Mouse (Mus musculus) left cerebral cortex, adult 9 months (tissue): ENCODE measurements around the gene Cir1.

Experiments used
- DNase-seq, 2 experiments: peaks; one replicate each; pipeline ENCODE4 v3.0.0; 2022; ENCODE audit warnings: low spot score in 2 of 2

Gene Cir1

DNA sequence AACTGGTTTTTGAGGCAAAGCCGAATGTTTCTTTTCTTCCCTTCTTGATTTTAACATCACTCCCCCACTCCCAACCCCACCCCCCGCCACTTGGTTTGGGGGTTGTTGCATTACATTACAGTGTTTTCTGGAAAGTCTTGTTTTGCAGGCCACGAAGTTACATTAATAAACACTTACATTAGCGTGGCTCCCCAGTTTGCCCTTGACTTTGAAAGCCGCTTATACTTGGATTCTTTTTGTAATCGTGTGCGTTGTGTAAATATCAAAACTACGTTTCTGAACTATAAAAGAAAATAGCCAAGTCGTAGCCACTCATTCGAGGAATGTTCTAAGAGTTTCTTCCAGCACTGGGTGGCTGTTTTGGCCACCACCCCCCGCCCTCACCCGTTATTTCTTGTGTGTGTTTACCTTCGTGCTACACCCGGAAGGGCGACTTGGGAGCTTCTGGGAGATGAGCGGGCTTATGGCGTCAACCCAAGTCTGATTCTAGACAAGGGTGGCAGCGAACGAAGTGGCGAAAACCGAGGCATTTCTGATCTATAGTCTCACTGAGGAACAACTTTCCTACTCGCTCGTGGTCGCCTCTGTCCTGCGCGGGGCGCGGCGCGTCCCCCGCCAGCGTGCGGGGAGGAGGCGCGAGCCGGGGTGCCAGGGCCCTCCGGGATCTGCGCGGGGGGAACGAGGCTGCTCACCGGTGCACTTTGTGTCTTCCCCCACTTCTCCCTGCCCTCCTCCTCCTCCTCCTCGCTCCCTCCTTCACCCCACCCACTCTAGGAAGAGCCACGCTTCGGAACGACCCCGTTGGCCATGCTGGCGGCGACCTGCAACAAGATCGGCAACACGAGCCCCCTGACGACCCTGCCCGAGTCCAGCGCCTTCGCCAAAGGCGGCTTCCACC, 39.9 kb downstream of the Cir1 start:
- no peak for DNase-seq

DNA sequence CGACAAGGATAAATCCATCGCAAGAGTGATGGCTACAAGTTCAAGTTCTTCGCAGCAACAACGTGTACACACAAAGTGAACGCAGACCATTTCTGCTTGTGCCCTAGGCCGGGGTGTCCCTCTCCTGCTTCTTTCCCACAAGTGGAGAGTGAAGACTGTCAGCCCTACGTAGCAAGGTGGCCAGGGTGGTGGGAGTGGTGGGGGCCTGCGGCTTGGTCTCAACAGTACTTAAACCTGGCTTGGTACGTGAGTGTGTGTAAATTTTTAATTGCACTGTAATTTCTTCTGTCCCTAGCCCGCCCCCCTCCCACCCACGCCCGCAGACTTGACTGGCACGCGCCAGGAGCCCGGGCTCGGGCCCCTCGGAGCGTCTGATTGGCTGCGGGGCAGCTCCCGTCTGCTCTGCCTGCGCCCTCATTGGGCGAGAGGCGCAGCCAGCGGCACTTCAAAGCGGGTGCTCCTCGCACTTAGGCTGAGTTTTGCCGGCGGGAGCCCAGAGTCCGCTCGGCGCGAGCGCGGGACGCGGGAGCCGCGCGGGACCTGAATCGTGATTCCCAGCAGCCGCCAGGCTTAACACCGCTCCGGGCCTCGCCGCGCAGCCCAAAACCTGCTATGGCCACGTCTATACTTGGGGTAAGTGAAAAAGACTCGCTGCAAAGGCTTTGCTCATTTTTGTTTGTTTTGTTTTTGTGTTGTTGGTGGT, 40.9 kb downstream of the Cir1 start, which contains the start of gene Sp9:
TSS of gene Sp9 (plus strand) at position 467 of the 703 bp plus-strand sequence.
- no peak for DNase-seq

- DNase-seq: no peak
Measured at GRCm38 (mm10) chr2:73270593-73271458, 41.7 kb downstream of the Cir1 start.

DNA sequence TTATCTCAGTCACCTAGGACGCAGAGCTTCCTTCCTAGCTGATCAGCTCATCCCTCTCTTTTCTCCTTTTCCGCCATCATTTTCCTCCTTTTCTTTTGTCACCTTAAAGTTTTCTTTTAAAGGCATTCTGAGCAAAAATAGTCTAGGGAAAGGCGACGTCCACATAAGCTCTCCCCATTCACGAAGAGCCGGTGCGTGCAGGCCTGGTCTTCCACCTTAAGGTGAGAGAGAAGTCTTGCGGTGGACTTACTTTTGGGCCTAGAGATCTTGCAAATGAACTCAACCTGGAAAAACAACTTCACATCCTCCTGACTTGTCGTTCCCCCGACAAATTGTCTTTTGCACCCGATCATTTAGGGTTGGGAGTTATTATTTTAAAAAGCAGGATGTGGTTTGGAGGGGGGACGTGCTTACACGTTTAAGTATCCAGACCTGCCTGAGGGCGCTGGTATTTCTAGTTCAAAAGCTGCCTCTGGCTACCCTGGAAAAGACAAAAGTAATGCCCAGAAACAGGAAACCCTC, 42.4 kb downstream of the Cir1 start:
- DNase-seq: no peak

DNA sequence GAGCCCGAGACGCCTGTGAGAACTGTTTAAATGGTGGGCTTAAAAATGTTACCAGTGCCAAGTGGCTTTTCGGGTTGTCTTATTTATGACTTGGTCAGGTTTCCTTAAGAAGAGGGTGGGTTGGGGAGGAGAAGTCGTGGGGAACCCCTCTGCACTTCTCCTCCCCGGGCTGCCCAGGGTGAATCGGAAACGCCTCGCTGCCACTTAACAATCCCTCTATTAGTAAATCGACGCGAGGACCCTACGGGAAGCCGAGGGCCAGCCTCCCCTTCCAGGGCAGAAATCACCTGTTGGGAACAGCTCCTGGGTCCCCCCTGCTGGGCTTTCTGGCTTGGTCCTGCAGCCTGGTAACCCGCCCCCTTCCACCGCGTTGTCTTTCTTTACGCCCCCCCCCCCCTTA, 42.8 kb downstream of the Cir1 start:
- DNase-seq: no peak

DNA sequence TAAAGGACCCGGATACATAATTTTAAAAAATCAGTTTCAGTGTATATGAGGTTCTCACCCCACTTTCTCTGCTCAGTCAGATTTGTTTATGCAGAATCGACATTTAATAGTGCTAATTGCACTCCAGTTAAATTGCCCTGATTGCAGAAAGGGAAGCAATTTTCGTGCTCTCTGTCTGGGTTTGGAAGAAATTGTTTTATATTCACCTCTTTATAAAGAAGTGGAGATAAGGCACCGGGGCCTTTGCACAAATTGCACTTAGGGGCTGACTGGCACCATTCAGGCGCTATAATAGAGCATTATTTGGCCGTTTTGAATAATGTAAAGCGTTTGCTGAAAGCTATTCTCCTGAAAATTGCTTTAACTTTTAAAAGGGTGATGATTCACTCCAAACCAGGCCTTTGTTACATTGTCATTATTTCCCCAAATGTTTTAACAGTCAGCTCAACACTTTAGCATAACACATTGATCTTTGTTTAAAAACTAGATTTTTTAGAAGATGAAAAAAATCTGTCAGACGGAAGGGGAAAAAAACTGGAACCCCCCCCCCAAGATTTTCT, 43.6 kb downstream of the Cir1 start:
- DNase-seq: no peak

DNA sequence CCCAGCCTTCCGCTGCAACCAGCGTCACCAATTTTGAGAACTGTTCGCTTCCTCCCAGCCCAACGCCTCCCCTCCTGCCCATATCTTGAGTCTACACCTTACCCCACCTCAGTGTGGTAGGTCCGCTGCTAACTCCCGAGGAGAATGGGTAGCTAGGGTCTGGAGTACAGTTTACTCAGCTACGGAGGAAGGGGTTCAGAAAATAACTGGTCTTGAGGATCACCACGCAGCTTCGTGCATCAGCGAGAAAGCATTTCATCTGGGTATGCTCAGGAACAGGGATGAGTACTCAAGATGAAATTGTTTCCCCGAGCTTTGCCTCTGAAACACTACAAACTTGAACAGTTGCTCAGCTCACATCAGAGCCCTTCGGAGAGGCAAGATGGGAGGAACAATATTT, 44.2 kb downstream of the Cir1 start:
- DNase-seq: no peak

DNA sequence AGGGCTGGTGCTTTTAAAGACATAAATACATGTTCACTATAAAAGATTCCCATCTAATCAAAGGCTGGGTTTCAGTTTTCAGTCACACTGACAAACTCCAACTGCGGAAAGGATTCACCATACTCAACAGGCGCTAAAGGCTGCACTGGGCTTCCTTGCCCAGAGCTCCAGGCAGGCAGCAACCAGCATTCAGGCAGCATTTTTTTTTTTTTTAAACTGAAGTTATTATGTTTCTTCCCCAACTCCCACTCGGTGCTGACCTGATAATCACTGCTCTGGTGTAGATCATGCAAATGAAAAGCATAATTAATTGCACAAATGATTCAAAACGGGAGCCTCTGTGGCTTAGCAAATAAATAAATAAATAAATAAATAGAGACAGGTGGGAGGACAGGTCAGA, 44.7 kb downstream of the Cir1 start:
- DNase-seq: no peak

- DNase-seq: no peak
Measured at GRCm38 (mm10) chr2:73267231-73267630, 45.3 kb downstream of the Cir1 start.

- DNase-seq: no peak
Measured at GRCm38 (mm10) chr2:73266623-73267022, 45.9 kb downstream of the Cir1 start.

GRCm38 (mm10) chr2:73266011-73266410, 46.5 kb downstream of the Cir1 start:
- no peak for DNase-seq

GRCm38 (mm10) chr2:73264611-73265195, 47.8 kb downstream of the Cir1 start:
- DNase-seq: no peak

- DNase-seq: no peak
Measured at GRCm38 (mm10) chr2:73263794-73264610, 48.5 kb downstream of the Cir1 start.

GRCm38 (mm10) chr2:73263172-73263765, 49.2 kb downstream of the Cir1 start:
- no peak for DNase-seq

GRCm38 (mm10) chr2:73248701-73249100, 63.8 kb downstream of the Cir1 start:
- DNase-seq: no peak

- no peak for DNase-seq
Measured at GRCm38 (mm10) chr2:73241299-73241698, 71.2 kb downstream of the Cir1 start.
